Mouse (Mus musculus) small intestine, adult 2 months (tissue): ENCODE measurements around the gene Nav2.

Source experiments
- CTCF ChIP-seq: fragments of 200-500 bp; IDR thresholded peaks from 2 replicates; pipeline ENCODE4 v1.5.1; 2012; ENCODE audit warnings: low read depth, mild to moderate bottlenecking, control low read depth, inconsistent platforms, low read length, moderate library complexity, mixed read lengths; ENCODE audit not compliant: insufficient replicate concordance, insufficient read length; ENCODE audit errors: extremely low read depth
- POLR2A ChIP-seq: fragments of 200-500 bp; IDR thresholded peaks from 2 replicates; pipeline ENCODE4 v1.6.1; 2012; ENCODE audit warnings: low read depth, mild to moderate bottlenecking, control low read depth, inconsistent platforms, low read length, moderate library complexity

- TF ChIP-seq POLR2A (no peak), CTCF (no peak)
Measured at GRCm38 (mm10) chr7:48860948-48861347, 47.6 kb upstream of the Nav2 start.
